Mouse (Mus musculus) cerebellum, postnatal 36 days (tissue): ENCODE results near the gene Phpt1.

ENCODE experiments used
- DNase-seq, 2 experiments: peaks; one replicate each; pipeline ENCODE4 v3.0.0; 2021 to 2022; ENCODE audit warnings: mixed read lengths in 2 of 2

Phpt1 gene

DNA sequence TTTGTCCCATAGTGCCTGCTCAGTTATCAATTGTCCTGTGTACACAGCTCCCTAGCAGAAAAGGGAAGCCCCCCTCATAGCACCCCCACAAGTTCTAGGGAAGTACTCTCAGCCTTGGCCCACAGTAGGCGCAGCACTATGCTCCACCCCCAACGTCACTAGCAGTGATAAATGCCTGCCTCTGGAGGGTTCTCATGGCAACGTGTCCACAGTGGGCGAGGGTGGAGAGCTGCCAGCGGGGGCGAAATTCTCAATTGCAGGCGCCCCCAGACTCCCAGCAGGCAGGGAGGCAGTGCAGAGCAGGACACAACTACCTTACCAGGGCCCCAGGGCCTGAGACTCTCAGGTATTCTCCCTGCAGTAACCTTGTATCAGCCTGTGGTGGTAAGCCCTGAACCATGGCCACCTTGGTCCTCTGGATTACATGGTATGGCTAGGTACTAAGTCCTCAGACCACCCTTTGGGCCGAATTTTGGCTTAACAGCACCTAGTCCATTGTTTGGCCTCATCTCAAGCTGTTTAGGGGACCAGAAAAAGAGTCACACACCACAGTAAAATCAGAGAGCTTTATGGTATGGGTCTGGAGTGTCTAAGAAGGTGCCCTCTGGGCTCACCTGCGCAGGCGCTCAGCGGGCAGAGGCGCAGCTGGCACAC lies 7.6 kb upstream of the Phpt1 start:
- DNase-seq = peak; percentile 51 to 55

DNA sequence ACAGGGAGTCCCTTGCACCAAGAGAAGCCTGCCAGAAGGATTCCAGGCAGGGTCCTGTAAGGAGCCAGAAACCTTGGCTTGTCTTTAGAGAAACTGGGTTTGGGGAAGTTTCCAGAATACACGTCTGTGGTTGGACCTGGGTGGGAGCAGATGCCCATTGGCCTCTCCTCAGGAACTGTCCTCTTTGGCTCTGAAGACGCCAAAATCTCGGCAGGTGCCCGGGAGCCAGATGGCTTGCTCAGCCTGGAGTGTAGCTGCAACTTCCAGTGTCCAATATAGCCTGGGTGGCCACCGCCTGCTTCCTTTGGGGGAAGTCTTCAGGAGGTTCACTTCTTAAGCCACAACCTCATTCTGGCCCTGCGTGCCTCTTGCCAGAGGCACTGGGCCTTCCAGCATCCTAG lies 6.9 kb upstream of the Phpt1 start:
- DNase-seq = peak; percentile 90 to 91

DNA sequence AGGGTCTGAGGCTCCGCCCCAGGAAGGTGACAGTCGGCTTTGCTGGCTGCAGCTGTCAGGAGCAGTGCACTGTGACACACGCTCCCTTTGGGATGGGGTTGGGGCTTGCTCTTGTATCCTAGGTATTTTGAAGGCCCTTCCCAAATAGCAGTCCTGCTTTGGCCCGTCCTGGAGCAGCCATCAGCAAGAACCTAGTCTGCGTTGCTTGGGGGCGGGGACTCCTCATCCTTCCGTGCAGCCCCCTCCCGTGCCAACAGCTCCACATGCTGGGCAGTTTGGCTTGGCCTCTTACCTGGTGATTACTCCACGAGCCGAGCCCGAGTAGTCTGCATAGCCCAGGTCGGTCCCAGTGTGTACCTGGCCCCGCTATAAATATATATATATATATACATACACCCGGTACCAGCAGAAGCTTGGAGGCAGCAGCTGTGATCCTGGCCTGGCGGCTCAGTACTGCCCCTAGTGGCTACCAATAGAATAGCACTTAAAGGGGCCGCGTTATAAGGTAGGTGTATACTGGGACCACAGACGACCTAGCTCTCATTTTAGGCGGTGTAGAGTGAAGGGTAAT lies 6.4 kb upstream of the Phpt1 start, which contains the start of gene Ajm1:
TSS of gene Ajm1 (minus strand) at position 464 of the 571 bp plus-strand sequence.
- DNase-seq = peak; percentile 75 to 84

DNA sequence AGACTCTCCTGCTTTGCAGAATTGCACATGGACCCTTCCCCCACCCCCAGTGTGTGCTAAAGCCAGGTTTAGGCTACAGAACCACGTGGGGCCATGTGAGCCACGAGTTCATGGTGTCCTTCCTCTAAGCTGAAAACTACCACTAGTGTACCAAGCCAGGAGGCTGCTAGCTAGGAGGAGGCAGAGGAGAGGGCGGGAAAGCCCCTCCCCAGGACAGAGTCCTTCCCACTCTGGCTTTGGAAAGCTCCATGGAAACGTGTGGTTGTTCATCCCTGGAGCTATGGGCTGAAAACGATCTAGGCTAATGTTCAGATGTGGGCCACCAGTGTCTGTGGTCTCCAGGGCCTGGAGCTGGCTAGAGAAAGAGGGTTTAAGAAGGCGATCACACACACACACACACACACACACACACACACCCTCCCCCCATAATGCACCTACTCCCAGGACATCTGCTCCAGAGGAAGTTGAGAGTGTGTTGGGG lies 5.6 kb upstream of the Phpt1 start:
- DNase-seq = peak; percentile 46 to 52

DNA sequence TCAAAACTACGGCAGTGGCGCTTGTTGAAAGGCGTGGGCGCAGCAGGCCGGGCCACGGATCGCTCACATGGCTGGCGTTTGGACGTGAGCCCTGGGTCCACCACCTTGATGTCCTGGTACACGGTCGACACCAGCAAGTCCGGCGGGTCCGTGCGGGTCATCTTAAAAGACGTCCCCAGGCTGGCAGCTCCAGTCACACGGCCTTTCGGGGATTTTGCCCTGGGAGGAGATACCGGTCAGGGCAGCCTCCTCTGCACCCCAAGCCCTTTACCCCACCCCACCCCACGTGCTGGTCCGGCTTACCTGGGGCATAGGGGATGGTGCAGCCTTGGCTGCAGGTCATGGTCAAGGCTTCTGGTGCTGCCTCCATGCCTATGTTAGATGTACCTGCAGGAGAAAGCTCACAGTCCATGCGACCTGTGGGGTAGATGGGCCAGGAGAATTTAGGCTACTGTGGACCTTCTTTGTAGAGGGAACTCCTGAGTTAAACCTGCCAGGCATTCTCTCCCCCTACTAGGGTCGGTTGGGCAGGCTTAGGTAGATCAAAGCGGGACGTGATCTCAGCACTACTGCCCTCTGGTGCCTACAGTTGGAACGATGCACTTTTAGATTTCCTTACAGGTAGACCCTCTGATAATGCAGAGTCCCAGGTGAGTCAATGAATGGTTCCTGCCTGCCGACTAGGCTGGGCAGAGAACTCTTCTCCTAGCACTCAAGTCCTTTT lies 4.9 kb upstream of the Phpt1 start:
- DNase-seq = peak; percentile 79 to 89

DNA sequence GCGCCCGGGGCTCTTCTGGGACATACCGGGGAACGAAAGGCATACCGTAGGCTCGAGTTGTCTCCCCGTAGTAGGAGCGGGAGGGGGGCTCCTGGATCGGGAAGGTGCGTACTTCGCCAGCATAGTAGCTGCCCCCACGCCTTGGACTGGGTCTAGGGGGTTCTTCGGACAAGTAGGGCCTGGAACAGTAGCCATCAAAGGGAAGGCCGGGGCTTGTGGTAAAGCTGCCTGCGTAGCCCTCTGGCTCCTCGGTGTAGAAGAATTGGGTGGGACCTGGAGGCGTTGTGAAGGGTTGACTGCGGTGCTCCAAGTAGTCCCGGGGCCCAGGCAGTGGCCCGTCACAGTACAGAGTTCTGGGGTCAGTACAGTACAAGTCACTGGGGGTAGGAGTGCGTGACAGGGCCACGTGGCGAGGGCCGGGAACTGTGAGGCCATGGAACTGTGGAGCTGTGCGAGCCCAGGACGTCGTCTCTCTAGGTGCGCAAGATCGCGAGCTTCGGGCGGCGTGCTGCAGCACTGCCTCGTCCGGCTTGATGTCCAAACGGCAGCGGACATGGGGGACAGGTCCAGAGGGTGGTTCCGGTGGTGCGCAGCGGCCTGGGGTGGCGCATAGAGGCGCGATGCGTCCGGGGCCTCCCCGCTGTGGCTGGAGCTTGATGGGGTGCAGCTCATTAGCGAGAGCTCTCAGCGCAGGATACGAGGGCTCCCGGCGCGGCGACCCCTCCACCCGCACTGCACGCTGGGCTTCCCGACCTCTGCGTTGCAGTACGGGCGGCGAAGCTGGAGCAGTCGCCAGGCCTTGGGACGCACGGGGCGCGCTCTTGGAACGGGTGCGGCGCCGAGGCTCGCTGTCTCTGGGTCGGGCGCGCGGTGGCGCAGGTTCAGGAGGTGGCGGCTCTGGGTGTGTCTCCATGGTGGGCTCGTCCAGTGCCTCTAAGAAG lies 4.0 kb upstream of the Phpt1 start:
- peak; percentile 59 to 66 for DNase-seq

DNA sequence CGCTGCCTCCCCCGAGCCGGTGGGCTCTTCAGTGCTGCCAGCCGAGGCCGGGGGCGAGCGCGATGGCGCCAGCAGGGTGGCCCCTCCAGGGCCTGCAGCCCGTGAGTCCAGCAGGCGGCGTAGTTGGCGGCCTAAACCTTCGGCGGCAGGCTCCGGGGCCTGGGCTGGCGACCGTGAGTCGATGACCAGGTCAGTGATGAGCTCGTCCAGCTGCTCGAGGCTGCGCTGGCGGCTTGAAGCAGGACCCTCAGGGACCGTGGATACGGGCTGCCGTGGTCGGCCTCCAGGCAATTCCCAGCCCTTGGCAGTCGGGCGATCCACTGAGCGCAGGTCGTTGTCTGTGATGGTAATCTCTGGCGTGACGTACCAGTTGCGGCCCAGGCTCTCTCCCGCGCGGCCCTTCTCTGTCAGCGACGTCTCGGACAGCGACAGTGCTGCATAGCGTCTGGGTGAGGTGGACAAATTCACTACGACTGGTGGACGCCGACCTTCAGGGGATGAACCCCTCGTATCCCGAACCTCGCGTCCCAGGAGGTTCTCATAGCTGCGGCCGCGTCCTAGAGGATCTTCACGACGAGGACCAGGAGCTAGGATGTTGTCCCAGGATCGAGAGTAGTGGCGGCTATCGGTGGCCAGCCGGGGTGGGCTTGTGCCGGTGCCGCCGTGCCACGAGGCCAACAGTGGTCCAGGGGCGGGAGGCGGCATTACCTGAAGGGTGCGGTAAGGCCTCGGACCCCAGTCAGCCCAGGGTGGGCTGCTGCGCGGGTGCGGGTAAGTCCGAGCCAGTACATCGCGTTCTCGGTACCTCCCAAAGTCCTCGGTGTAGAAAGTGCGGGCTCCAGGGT lies 3.1 kb upstream of the Phpt1 start:
- DNase-seq = peak; percentile 49 to 54

DNA sequence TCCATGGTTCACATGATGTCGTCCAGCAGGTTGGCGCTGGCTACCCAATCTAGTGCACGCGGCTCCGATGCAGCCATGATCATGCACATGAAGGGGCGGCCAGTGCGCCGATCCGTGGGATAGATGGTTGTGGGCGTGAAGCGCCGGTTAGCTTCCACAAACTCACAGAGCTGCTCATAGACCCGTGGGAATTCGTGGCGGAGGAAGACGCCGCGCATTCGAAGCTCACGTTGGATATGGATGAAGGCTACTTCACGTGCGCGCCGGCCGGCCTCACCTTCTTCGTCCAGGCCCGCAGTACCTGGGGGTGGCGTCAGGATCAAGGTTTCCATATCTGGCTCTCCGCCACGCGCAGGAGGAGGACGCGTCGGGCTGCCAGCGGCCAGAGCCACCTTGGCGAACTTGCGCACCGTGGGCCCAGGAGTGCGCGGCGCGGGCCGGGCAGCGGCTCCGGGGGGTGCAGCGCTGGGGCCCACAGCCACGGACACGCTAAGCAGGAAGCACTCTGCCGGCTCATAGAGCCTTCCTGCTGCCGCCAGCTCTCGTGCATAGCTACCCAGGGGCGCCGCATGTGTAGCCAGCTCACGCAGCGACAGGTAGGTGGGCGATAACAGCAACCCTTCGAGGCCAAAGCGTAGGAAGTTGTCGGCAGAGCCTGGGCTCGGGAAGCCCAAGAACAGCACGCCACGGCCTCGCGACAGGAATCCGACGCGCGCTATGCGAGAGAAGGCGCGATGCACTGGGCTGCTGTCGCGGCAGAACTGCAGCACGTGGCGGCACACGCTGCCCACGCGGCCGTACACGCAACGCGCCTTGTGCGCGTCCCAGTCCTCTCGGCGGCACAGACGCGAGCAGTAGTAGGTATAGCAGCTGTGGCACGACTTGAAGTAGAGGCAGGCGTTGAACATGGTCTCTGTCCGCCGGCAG lies 2.2 kb upstream of the Phpt1 start:
- DNase-seq = peak; percentile 49 to 51

DNA sequence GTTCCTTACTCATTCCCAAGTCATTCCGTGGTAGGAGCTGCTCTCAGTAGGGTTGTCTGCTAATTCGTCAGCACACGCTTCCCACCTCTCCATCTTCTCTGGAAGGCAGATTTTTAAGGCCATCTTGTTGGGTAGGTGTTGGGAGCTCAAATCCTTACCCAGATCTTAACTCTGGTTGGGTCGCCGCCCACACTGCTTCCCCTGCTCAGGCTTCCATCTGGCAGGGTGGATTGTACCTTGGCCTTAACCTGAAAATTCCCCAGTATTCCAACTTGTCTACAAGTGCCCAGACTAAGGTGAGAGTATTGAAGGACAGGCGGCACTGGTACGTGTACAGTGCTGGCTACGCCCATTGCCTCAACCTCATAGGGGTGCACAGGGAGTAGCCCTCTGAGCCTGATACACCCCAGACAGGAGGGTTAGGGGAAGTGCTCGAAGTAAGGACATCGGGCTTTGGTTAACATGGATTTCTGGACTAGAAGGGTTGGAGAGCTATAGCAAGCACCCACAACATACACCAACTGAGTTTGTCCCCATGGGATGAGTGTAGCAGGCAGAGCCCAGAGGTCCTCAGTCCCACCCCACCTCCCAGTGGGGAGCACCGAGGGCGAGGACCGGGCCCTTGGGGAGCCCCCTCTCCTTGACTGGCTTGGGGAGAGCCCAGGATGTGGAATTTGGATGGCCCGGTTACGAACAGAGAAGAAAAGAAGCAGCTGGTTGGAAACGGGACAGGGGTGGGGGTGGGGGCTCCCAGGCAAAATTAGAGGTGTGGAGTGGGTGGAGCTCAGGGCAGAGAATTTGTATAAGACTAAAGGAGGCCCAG lies 1.2 kb upstream of the Phpt1 start:
- DNase-seq = peak in 1 of 2 experiments; percentile 21

DNA sequence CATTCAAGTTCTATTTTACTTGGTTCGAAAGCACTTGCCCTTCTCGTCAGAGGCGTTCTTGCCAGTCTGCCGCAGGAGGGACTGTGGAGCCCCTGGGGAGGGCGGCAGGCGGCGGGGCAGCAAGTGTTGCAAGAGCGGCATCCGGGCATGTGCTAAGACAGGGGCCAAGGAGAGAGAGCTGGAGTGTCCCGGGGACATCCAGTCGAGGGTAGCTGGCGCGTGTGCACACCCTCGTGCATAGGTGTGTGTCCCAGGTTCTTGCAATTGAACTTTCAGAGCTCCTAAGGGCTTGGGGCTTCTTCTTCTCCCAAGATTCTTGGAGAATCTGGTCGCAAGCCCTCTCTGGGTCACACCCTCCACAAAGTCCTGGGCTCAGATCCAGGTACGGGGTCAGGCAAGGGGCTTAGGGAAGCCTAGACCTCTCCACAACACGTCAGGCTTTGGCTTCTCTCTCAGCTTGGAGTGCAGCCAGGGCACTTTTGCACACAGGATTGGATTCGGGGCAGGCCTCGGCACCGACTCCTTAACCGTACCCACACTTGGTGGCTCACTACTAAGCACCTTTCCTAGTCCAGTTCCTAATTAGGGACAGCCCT lies 506 bp upstream of the Phpt1 start:
- DNase-seq = peak; percentile 67 to 72

DNA sequence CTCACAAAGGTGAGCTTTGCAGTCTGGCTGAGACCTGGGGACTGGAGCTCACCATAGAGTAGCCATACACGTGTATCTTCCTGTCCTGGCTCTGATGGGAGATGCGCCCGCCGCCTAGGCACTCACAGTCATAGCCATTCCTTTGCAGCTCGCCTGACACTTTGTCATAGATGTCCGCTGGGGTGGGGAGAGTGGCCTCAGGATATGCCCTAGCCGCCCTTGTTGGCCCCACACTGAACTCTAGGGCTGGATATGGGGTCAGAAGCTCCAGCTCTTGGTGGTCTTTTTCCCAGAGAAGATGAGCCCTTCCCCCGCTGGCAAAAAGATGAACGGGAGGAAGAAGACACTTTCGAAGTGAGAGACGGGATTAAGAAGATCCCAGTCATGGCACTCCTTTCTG lies 888 bp downstream of the Phpt1 start:
- no peak for DNase-seq

DNA sequence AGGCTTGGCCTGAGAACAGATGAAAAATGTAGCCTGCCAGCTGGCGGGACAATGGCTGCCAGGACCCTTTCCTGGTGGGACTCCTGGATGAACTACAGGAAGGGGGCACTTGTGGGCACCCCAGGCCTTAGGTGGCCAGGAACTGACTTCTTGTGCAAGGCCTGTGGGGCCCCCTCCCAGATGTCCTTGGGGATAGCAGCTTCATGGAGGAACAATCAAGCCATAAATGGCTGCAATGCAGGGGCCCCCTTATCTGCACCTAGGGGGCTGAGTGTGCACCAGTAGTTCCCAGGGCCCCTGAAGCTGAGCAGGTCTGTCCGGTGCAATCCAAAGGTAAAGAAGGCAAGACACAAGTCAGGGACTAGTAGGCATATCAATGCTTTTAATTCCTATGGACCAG lies 2.0 kb downstream of the Phpt1 start:
- peak in 1 of 2 experiments; percentile 14 for DNase-seq

DNA sequence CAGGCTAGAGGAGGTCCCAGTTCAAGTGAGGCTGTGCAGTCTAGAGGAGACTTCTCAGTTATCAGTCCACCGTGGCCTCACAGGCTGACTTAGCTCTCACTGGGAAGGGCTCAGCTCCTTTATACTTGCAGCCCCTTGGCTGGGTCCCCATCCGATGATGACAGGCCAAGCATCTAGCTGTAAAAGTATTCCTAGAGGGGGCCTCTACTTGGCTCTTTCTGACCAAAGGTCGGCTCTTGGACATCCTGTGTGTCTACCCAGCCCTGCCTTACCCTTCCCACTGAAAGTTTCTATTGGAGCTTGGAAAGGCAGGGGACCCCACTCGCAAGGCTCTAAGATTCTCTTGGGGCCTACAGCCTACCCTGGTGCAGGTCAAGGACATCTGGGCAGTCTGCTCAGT lies 3.8 kb downstream of the Phpt1 start:
- no peak for DNase-seq

DNA sequence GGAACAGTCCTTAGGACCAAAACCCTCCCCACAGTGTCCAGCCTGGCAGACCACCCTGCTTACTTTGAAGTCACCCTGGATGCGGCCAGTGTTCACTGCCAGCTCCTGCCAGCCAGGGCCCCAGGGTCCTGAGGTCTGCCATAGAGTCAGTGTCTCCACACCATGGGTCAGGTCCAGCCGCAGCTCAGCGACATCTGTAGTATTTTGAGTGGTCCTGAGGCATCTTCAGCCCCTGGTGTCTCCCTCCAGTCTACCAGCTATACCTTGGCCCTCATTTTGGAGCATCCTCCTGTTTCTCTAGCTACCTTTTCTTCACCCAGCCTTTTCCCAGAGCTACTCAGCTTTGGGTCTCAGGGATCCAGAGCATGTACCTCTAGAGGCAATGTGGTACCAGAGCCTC lies 5.7 kb downstream of the Phpt1 start:
- no peak for DNase-seq

DNA sequence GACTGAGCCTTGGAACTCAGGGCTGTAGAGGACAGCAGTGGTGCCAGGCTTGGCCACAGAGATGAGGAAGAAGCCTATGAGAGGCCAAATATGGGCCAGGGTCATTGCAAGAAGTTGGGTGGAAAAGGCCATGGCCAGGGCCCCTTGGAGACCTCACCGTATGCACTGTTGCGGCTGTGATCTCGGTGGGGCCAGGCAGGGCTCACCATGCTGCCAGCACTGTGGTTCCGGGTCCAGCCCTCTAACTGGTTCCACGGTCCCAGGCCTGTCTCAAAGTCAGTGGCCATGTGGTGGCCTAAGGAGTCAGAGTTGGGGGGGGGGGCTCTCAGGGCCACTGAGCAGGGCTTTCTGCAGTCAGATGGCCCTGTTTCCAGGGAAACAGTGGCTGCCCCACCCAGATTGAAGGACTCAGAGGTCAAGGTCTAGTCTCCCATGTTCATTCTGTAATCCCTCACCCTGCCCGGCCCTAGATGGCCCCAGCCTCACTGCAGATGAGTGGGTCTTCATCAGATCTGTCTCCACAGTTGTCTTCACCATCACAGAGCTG lies 6.5 kb downstream of the Phpt1 start:
- DNase-seq = no peak

DNA sequence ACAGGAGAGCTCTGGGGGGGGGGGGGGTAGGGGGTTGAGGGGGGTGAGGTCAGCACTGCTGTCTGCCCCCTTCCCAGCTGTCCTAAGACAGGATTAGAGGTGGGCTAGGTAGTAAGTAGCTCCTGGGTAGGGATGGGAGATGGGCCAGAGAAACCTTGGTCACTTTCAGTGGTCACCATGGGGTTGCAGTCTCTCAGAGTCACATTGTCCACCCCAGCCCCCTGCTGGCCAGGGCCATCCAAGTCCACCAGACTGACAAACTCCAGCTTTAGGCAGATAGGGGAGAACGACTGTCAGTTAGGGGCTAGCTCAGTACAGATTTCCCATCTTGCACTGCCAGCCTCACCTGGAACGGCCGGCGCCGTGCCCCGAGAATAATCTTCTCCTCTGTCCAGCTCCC lies 8.5 kb downstream of the Phpt1 start:
- DNase-seq = no peak

DNA sequence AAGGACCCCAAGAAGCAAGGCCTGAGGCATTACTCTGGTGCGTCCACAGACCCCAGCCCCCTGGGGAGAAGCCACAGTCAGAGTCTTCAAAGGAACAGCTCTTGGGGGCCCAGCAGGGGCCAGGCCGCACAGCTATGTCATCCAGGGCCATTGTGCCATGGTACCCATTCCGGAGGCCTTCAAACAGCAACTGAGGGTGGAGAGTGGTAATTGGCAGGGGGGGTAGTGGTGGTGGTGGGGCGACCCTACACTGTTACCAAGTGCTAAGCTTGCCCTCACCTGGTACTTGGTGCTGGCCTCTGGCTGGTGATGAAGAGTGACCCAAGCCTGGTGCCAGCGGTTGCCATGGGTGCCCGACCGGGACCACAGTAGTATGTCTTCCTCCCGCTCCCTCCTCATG lies 9.3 kb downstream of the Phpt1 start:
- DNase-seq = no peak

DNA sequence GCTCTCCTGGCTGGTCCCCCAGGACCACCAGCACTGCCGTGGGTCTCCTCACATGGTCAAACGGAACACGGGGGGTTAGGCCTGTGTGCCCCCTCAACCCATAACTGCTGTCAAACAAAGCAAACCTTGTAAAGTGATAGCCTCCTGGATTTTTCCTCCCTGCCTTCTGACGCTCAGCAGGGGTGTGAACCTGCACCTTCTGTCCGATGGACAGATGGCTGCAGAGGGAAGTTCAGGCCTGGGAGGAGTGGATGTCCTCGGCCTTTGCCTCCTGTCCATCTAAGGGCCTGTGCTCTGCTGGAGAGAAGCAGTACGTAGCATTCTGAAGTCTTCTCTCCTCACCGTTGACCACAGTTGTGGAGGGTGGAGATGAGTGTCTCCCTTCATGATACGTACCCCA lies 13.1 kb downstream of the Phpt1 start:
- peak; percentile 80 to 86 for DNase-seq

DNA sequence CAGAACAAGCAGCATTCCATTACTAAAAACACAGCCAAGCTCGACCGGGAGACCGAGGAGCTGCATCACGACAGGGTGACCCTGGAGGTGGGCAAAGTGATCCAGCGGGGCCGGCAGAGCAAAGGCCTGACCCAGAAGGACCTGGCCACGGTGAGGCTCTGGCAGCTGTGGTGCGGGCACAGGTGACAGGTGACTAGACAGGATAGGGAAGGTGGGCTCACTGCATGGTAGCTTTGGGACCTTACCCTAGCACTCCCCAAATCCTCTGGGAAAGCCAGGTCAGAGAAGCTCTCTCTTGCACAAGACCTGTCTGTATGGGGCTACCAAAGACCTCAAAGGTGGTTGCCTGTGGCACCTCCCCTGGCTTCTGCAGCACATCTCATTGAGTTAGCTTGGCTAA lies 14.5 kb downstream of the Phpt1 start:
- DNase-seq = no peak
